Mouse (Mus musculus) left cerebral cortex, postnatal 25 days (tissue): ENCODE measurements at regions not wholly inside any gene's neighbourhood (a gene's known extent, or its start where the extent isn't known, plus 50 kb on each side); places are given as distances from the start of the nearest gene placed in this dataset.

Experiments used
- DNase-seq, 2 experiments: peaks; one replicate each; pipeline ENCODE4 v3.0.0; 2022; ENCODE audit warnings: low spot score in 2 of 2, mixed read lengths in 1 of 2
- intact Hi-C: fragments of 180-260 bp; cut with DNase I; formaldehyde crosslinking; loops from one replicate; pipeline ENCODE4 v1.15.1; 2025

DNA sequence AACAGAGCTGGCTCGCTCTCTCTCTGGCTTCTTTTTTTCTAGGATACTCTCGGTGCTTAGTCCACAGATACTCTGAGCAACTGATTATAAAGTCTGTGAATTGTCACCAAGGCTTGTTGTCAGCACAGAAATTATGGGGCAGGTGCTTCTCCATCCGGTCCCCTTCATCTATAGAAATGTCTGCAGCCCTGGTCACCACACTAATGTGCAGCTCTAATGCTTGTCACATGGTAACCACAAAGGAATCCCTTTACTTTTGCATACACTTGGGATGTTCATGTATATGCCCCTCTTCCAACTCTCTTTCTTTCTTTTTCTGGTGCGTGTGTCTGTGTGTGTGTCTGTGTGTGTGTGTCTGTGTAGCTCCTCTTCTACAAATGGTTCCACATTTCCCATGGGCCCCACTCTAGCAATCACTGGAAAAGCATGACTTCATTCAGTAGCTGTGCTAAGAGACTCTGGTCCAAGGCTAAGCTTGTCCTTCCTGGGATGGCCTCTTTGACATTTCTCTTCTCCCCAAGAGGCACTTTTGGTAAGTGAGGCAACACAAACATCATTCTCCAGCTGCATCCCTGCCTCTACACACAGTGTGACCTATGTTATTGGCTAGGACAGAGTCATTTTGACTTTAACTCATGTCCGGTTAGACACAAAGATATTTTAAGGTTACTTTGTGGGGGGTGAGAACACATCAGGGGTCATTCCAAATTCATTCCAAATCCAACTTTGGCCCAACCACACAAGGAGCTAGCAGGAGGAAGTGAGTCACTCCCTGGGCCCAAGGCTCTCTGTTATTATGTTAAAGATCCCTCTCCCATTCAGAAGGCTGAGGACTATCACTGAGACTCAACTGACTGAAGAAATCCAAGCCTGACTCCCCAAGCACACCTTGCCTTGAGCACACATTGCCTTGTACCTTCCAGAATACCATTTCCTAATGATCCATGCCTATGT lies 705.4 kb downstream of the Inhba start:
- intact Hi-C loops = no loop called here
- DNase-seq = no peak

DNA sequence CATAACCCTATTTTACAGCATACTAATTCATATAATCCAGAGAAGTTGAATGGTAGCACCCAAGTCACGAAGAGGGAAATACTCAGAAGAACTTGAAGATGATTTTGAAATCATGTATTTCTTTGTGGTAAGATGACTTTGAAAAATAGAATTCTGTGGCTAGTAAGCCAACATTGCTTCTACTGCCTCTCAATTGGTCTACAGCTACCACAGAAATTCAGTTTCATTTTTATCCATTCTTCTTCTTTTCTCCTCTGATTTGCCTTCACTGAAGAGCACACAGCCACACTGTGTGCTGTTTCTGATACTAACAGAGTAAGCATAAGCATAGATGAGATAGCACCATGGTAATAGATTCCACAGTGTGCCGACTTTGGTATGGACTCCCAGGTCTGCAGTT lies 708.4 kb downstream of the Inhba start:
- no peak for DNase-seq
- intact Hi-C loops = no loop called here

DNA sequence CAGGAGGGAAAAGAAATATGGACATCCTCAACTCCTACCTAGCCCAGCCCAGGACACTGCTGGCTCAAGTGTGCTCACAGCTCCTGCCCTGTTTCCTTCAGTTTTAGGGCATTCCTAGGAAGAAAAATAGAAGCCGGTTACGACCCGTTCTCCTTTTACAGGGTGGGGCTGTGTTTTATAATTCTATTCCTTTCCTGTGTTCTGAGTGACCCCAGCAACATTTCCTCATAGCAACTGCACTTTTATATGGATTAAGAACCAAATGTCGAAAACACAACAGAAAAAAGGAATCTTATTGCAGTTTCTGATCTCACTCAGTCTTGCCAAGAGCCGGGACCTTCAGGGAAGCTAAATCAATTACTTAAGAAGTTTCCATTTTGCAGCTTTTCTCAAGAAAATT lies 713.7 kb downstream of the Inhba start:
- no peak for DNase-seq

GRCm38 (mm10) chr13:16738313-16738712 lies 726.7 kb downstream of the Inhba start:
- intact Hi-C loops = no loop called here

More for the DNA sequence above, 713.7 kb downstream of the Inhba start:
- intact Hi-C loops = no loop called here

GRCm38 (mm10) chr13:16739563-16739962 lies 727.9 kb downstream of the Inhba start:
- intact Hi-C loops = no loop called here
- no peak for DNase-seq

More at GRCm38 (mm10) chr13:16738313-16738712, 726.7 kb downstream of the Inhba start:
- peak in 1 of 2 experiments; percentile 60 for DNase-seq

DNA sequence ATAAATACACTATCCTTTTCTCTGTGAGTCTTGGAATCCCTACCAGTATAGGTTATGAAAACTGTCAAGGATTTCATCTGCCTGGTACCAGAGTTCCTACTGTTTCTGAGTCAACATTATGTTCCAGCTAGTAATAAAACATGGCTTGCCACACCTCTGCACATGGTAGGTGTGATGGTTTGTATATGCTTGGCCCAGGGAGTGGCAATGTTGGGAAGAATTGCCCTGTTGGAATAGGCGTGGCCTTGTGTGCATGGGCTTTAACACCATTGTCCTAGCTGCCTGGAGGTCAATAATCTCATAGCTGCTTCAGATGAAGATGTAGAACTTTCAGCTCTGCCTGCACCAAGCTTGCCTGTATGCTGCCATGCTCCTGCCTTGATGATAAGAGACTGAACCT lies 732.6 kb downstream of the Inhba start:
- intact Hi-C loops = no loop called here

DNA sequence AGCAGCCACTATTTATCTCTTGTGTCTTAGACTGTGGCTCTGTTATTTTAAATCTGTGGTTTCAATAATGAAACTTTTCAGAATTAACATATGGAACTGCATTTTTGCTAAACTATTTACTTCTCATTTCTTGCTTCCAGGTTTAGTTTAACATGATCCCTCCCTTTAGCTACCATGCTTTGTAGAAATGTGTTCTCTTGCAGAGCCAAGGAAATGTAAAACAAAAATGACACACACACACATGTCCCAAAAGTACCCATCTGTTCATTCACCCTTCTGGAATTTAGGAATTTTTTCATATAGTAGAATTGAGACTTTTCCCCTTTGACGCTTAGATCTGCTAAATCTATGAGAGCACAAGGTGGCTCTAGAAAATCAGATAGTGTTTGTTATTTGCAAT lies 734.0 kb downstream of the Inhba start:
- intact Hi-C loops = no loop called here
- DNase-seq = no peak

More for the DNA sequence above, 732.6 kb downstream of the Inhba start:
- no peak for DNase-seq

DNA sequence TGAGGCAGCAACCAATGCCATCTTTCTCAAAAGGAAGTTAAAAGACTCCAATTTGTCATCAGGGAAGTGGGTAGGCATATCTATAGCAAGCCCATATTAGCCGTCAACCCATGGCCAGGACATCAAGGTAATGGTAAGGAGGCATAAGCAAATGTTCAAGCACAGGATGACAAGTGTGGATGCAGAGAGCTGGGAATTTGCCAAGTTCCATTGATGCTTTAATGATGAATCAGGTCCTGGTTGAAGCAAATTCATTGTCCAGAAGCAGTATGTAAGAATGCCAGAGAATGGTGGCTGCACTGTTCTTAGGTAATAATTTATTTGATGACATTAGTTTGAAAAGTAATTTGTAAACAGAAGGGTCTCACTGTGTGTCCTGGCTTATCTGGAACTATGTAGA lies 734.8 kb downstream of the Inhba start:
- DNase-seq = no peak
- intact Hi-C loops = no loop called here

GRCm38 (mm10) chr13:16756264-16756663 lies 744.6 kb downstream of the Inhba start:
- intact Hi-C loops = no loop called here
- no peak for DNase-seq

- no peak for DNase-seq
- intact Hi-C loops = loop anchor here (5.0 to 10.0 kb wide), 2 partner anchors 675 to 753 kb away; no protein-coding TSS in a partner anchor
These were observed 748.4 kb downstream of the Inhba start for GRCm38 (mm10) chr13:16760045-16760444.

- no peak for DNase-seq
- intact Hi-C loops = loop anchor here (5.0 to 10.0 kb wide), 2 partner anchors 673 to 754 kb away; no protein-coding TSS in a partner anchor
These were observed 749.8 kb downstream of the Inhba start for GRCm38 (mm10) chr13:16761415-16761814.

DNA sequence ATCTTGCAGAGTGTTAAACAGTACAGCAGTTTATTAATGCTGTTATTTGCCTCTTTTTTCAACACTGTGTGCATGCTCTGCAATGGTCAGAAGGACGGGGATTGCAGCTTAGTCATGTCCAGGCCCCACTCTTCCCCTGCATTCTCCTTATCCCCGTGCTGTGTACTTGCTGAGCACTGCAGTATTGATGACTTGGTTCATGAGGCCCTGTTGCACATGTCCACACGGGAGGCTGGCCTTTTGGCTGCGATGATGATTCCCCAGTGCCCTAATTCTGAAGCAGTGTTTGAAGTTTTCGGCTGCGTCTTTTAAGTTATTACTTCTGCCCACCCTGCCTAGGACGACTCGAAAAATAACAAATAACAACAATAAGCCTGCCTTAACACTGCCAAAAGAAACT lies 750.7 kb downstream of the Inhba start:
- intact Hi-C loops = loop anchor here (5.0 to 10.0 kb wide), 2 partner anchors 672 to 755 kb away; no protein-coding TSS in a partner anchor
- DNase-seq = no peak

DNA sequence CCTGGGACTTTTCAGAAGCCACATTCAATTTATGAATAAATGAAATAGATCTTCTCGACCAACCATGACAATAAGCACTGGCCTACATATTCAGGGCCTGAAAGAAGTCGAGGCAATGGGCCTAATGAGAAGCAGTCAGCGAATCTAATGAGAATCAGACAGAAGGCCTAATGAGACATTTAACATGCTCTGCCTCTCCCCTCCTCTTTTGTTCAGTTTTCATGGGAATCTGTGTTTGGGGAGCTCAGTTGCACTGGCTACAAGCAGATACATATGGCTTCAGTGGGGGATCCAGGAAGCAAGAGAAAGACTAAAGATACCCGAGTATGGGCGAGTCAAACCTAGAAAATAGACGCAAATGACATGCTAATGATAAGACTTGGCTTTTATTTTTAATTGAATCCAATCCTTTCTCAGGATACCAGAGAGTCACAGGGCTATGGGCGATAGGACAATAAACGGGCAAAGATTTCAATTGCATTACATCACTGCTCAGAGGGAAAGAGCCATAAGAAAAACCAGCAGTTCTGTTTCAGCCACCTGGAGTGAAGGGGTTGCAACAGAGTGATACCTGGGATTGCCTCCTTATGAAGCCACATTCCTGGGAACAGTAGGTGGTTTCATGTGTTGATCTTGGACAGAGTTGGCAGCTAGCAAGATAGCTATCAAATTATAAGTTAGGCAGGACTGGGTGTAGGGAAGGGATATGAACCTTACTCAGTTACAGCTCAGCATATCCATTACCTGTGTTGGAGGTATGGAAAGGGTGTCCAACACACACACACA lies 751.3 kb downstream of the Inhba start:
- DNase-seq = no peak
- intact Hi-C loops = loop anchor here (1.0 to 10.0 kb wide), 3 partner anchors 95 to 756 kb away; no protein-coding TSS in a partner anchor

DNA sequence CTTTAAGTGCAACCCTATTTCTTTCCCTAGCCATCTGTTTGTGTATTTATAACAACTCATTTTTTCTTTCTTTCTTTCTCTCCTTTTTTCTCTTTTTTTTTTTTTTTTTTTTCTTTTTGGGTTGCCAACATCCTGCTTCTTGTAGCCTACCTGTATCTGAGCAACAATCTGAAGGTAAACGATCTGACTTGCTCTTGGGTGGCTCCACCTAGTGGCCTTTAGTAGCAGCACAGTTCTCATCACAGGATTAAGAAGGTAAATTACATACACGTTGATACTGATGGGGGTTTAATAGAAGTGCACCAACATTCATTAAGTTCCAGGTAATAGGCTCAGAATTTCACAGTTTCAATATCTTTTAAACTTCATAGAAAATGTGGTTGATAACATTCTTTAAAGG lies 752.1 kb downstream of the Inhba start:
- peak; percentile 54 to 58 for DNase-seq
- intact Hi-C loops = loop anchor here (1.0 to 10.0 kb wide), 3 partner anchors 95 to 756 kb away; no protein-coding TSS in a partner anchor

- intact Hi-C loops = loop anchor here (10.0 kb wide), 1 partner anchor 665 kb away; no protein-coding TSS in a partner anchor
- no peak for DNase-seq
These were observed 757.8 kb downstream of the Inhba start for GRCm38 (mm10) chr13:16769409-16769808.

DNA sequence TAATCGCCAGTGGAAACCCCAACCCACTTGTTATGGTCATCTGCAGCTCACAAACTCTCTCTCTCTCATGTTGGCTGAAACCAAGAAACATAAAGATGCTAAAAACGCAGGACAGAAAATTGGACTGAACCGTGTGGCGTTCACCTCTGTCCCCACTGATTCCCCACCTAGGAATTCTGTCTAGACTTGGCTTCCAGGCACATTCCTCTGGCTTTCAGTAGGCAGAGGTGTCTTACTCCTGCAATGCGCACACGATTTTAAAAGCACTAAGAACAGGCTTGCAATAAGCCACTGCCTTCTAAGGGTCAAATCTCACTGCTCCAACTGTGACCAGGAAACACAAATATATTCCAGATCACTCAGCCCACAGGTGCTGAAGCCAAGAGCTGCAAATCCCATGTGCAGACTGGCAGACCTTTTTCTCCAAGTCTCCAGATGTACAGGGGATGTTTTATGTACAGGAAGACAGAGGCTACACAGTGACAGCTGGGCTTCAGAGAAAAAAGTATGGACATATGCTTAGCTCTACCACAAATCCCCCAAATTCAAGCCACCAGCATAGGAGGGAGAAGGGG lies 758.3 kb downstream of the Inhba start:
- no peak for DNase-seq
- intact Hi-C loops = loop anchor here (10.0 kb wide), 1 partner anchor 665 kb away; no protein-coding TSS in a partner anchor

DNA sequence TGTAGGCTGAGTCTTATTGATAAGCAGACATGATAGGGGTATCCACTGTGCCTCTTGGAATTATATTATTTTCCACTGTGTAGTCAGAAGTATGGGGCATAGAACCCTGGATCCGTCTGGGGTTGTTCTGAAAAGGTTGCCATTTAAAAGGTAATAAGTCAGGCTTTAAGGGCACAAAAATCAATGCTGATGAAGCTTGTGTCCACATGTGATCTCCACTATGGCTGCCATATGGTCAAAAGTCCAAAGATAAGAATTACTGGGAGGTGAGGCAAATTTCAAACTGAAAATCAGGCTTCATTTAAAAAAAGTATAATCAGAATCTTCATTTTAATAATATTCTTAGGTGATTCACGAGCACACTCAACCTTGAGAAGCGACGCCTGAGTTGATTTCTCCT lies 760.2 kb downstream of the Inhba start:
- DNase-seq = no peak
- intact Hi-C loops = no loop called here

DNA sequence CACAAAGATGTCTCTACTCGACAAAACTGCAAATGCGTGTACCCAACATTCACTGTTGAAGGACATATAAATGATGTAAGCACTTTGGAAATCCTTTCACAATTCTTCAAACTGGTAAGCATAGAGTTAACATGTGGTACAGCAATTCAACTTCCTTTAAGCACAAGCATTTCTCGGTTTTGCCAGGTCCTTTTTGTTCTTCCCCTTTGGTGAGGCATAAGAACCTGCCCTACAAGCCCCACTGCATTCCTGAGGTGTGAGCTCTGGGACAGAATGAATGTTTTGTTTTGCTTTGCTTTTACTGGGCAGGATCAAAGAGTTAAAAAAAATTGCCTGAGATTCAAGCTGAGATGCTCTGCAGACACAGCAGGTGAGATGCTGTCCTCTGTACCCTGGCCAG lies 793.9 kb downstream of the Inhba start:
- intact Hi-C loops = no loop called here
- DNase-seq = no peak
